16 mouse cellular contexts compared by ENCODE assay signal in the genomic region with DNA sequence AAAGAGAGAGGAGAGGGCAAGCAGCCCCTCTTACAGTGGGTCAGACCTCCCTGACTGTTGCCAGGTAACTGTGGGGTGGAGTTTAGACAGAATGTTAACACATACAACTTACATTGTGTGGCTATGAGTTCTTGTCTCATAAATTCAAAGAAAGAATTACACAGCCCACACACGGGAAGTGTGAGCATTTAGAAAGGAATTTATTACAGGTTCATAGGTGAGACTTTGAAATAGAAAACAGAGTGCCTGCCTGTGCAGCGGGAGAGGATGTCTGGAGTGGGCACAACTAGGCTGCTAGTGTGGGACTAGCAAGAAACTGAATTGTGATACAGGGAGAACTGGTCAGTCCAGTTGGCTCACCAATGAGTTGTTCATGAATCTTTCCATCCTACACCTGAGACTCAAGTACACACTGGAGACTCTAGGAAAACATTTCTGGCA.
DNase-seq lines count a peak whose midpoint lies in the region; ATAC-seq and TF ChIP-seq lines count a peak whose summit lies in the region.
"Had no signal": no experiment of that assay in that cellular context is flagged by ENCODE, and none has a peak within 500 bp of the region (broad histone marks: within the 10 kb centered on the region; RNA-seq: fewer than 3 reads in every experiment).

No protein-coding gene starts in this region.

- no peaks in the 10 kb centered on the region for H3K4me1 ChIP-seq in intestine, embryonic 14.5 days (replicated peaks; ENCODE audit: control insufficient read depth, insufficient read depth, low read length)
- H3K4me1 ChIP-seq in intestine, postnatal 0 days (replicated peaks; ENCODE audit: control insufficient read depth, insufficient read depth, low read length): no peaks in the 10 kb centered on the region
- no peaks in the 10 kb centered on the region for H3K4me1 ChIP-seq in intestine, embryonic 15.5 days (replicated peaks)
- H3K4me1 ChIP-seq in limb, embryonic 13.5 days: peaks cover 6% of the 10 kb centered on the region
- H3K4me1 ChIP-seq in cerebellum, adult 2 months (ENCODE audit: control insufficient read depth, insufficient read depth, low read length): no peaks in the 10 kb centered on the region
- H3K4me1 ChIP-seq in midbrain, embryonic 11.5 days (ENCODE audit: control insufficient read depth, insufficient read depth, low read length): no peaks in the 10 kb centered on the region
- H3K4me1 ChIP-seq: embryonic facial prominence, embryonic 13.5 days; forebrain, embryonic 10.5 days; limb, embryonic 15.5 days; midbrain, embryonic 13.5 days had no signal

- ATAC-seq in intestine, embryonic 14.5 days (replicated peaks; ENCODE audit: low FRiP score, low TSS enrichment, low read depth): 0 out of 2 replicates have a peak, but pooled peaks have one; percentile 40
- ATAC-seq in intestine, postnatal 0 days: no peak
- ATAC-seq in intestine, embryonic 15.5 days: peak; percentile 69
- peak; percentile 59; the same call in 1 of the 2 replicates for ATAC-seq in limb, embryonic 13.5 days (ENCODE audit: low FRiP score, low read depth)
- ATAC-seq in midbrain, embryonic 11.5 days (ENCODE audit: low FRiP score): no peak
- ATAC-seq: liver, postnatal 0 days; midbrain, embryonic 13.5 days; Patski had no signal

- H3K27ac ChIP-seq in intestine, embryonic 14.5 days (ENCODE audit: low read depth): no peak overlapping the region
- H3K27ac ChIP-seq in intestine, postnatal 0 days (ENCODE audit: low read depth, low read length): no peak overlapping the region
- no peak overlapping the region for H3K27ac ChIP-seq in intestine, embryonic 15.5 days
- no peak overlapping the region for H3K27ac ChIP-seq in limb, embryonic 13.5 days
- H3K27ac ChIP-seq in cerebellum, adult 2 months (ENCODE audit: insufficient read depth, low read length): no peak overlapping the region
- no peak overlapping the region for H3K27ac ChIP-seq in midbrain, embryonic 11.5 days (ENCODE audit: low read depth, low read length)
- H3K27ac ChIP-seq: embryonic facial prominence, embryonic 13.5 days; forebrain, embryonic 10.5 days; limb, embryonic 15.5 days; midbrain, embryonic 13.5 days had no signal

- 28% methylated on average over 2 of the region's 2 CpGs for WGBS in intestine, embryonic 14.5 days
- WGBS in intestine, postnatal 0 days: 27% methylated on average over 2 of the region's 2 CpGs
- WGBS in intestine, embryonic 15.5 days: 20% methylated on average over 2 of the region's 2 CpGs
- WGBS in limb, embryonic 13.5 days: 22% methylated on average over 2 of the region's 2 CpGs
- 73% methylated on average over 2 of the region's 2 CpGs for WGBS in cerebellum, adult 2 months
- WGBS in midbrain, embryonic 11.5 days: 86% methylated on average over 2 of the region's 2 CpGs

- TF ChIP-seq POLR2A in cerebellum, adult 2 months (IDR thresholded peaks at IDR 0.05; ENCODE audit: borderline replicate concordance, insufficient read depth, low read length): no peak

- no peak overlapping the region for H3K4me2 ChIP-seq in intestine, embryonic 14.5 days (ENCODE audit: low read length)
- H3K4me2 ChIP-seq in intestine, postnatal 0 days (replicated peaks; ENCODE audit: low read depth): no peak overlapping the region
- H3K4me2 ChIP-seq in intestine, embryonic 15.5 days (replicated peaks): no peak overlapping the region
- no peak overlapping the region for H3K4me2 ChIP-seq in limb, embryonic 13.5 days (replicated peaks)
- no peak overlapping the region for H3K4me2 ChIP-seq in midbrain, embryonic 11.5 days
- H3K4me2 ChIP-seq: embryonic facial prominence, embryonic 13.5 days; limb, embryonic 15.5 days; midbrain, embryonic 13.5 days had no signal

- TF ChIP-seq CTCF in intestine, postnatal 0 days (IDR thresholded peaks at IDR 0.05; ENCODE audit: low read depth): no peak
- TF ChIP-seq CTCF in cerebellum, adult 2 months (IDR thresholded peaks at IDR 0.05; ENCODE audit: borderline replicate concordance, insufficient read depth, low read depth, low read length): no peak

- no peaks in the 10 kb centered on the region for H3K36me3 ChIP-seq in intestine, embryonic 14.5 days (ENCODE audit: control insufficient read depth, insufficient read depth, low read length)
- H3K36me3 ChIP-seq in intestine, postnatal 0 days (ENCODE audit: control insufficient read depth, insufficient read depth): no peaks in the 10 kb centered on the region
- no peaks in the 10 kb centered on the region for H3K36me3 ChIP-seq in intestine, embryonic 15.5 days
- no peaks in the 10 kb centered on the region for H3K36me3 ChIP-seq in limb, embryonic 13.5 days
- no peaks in the 10 kb centered on the region for H3K36me3 ChIP-seq in midbrain, embryonic 11.5 days (ENCODE audit: control insufficient read depth, insufficient read depth, low read length)
- H3K36me3 ChIP-seq: embryonic facial prominence, embryonic 13.5 days; forebrain, embryonic 10.5 days; limb, embryonic 15.5 days; midbrain, embryonic 13.5 days had no signal

- no peaks in the 10 kb centered on the region for H3K27me3 ChIP-seq in intestine, embryonic 14.5 days (replicated peaks; ENCODE audit: control insufficient read depth, insufficient read depth, low read length)
- H3K27me3 ChIP-seq in intestine, postnatal 0 days (replicated peaks; ENCODE audit: control insufficient read depth, insufficient read depth, low read length): no peaks in the 10 kb centered on the region
- no peaks in the 10 kb centered on the region for H3K27me3 ChIP-seq in intestine, embryonic 15.5 days (replicated peaks)
- no peaks in the 10 kb centered on the region for H3K27me3 ChIP-seq in limb, embryonic 13.5 days
- no peaks in the 10 kb centered on the region for H3K27me3 ChIP-seq in cerebellum, adult 2 months (ENCODE audit: control insufficient read depth, insufficient read depth, low read length)
- no peaks in the 10 kb centered on the region for H3K27me3 ChIP-seq in midbrain, embryonic 11.5 days (ENCODE audit: control insufficient read depth, insufficient read depth, low read length)
- H3K27me3 ChIP-seq: embryonic facial prominence, embryonic 13.5 days; limb, embryonic 15.5 days; midbrain, embryonic 13.5 days; Patski had no signal

- no peak for DNase-seq in intestine, embryonic 14.5 days (ENCODE audit: low spot score)
- peak; percentile 79 for DNase-seq in lung, postnatal 25 days (ENCODE audit: low spot score)
- no peak for DNase-seq in cerebellum, adult 11 months
- DNase-seq in cerebellum, adult 2 months: no peak
- no peak for DNase-seq in midbrain, embryonic 11.5 days (ENCODE audit: low spot score, missing footprints)
- DNase-seq: cerebellum, postnatal 25 days; liver, postnatal 0 days; thymus, postnatal 4 days had no signal

- no peaks in the 10 kb centered on the region for H3K9me3 ChIP-seq in intestine, embryonic 14.5 days (ENCODE audit: control insufficient read depth, low read length)
- no peaks in the 10 kb centered on the region for H3K9me3 ChIP-seq in intestine, postnatal 0 days (ENCODE audit: control insufficient read depth)
- H3K9me3 ChIP-seq in intestine, embryonic 15.5 days: no peaks in the 10 kb centered on the region
- H3K9me3 ChIP-seq in limb, embryonic 13.5 days: no peaks in the 10 kb centered on the region
- H3K9me3 ChIP-seq in midbrain, embryonic 11.5 days (ENCODE audit: control insufficient read depth, low read length): no peaks in the 10 kb centered on the region
- H3K9me3 ChIP-seq: embryonic facial prominence, embryonic 13.5 days; forebrain, embryonic 10.5 days; limb, embryonic 15.5 days; midbrain, embryonic 13.5 days had no signal

- no peak overlapping the region for H3K9ac ChIP-seq in intestine, embryonic 14.5 days (ENCODE audit: low read length)
- H3K9ac ChIP-seq in intestine, postnatal 0 days (ENCODE audit: low read depth, low read length): no peak overlapping the region
- no peak overlapping the region for H3K9ac ChIP-seq in intestine, embryonic 15.5 days
- no peak overlapping the region for H3K9ac ChIP-seq in limb, embryonic 13.5 days
- no peak overlapping the region for H3K9ac ChIP-seq in midbrain, embryonic 11.5 days (ENCODE audit: low read length)
- H3K9ac ChIP-seq: embryonic facial prominence, embryonic 13.5 days; limb, embryonic 15.5 days; liver, postnatal 0 days; midbrain, embryonic 13.5 days had no signal

- H3K4me3 ChIP-seq in intestine, embryonic 14.5 days (ENCODE audit: low read depth, low read length): no peak overlapping the region
- H3K4me3 ChIP-seq in intestine, postnatal 0 days (ENCODE audit: low read depth, low read length): no peak overlapping the region
- H3K4me3 ChIP-seq in intestine, embryonic 15.5 days (replicated peaks): no peak overlapping the region
- no peak overlapping the region for H3K4me3 ChIP-seq in limb, embryonic 13.5 days
- H3K4me3 ChIP-seq in cerebellum, adult 2 months (replicated peaks; ENCODE audit: insufficient read depth, low read depth, low read length): no peak overlapping the region
- no peak overlapping the region for H3K4me3 ChIP-seq in midbrain, embryonic 11.5 days (ENCODE audit: low read depth, low read length)
- H3K4me3 ChIP-seq: embryonic facial prominence, embryonic 13.5 days; forebrain, embryonic 10.5 days; limb, embryonic 15.5 days; midbrain, embryonic 13.5 days had no signal

Comparison
In these comparisons a context has a peak if more than half of its experiments do, and no peak if none do; other contexts are left out.
1. ATAC-seq: peak in intestine, embryonic 14.5 days (single experiment), intestine, embryonic 15.5 days (single experiment) and limb, embryonic 13.5 days (single experiment); none in intestine, postnatal 0 days (single experiment) and midbrain, embryonic 11.5 days (single experiment).